Mouse (Mus musculus): ENCODE measurements around the gene Uvssa. TPM values are rescaled to one million over a fixed set of nuclear protein-coding genes. Genes with fewer than 3 reads are reported as not detected.

Gene Uvssa
- 1.9 and 2.5 TPM in 2 replicates for polyA plus RNA-seq (2021; fragmentation: Nextera tagmentation)
- long read RNA-seq, experiment 1, partial matches to known transcripts: 0 of 8 reads
- long read RNA-seq, experiment 1, other reads (novel, unspliced or antisense): 8 of 8 reads
- long read RNA-seq, experiment 2, partial matches to known transcripts: 0 of 11 reads
- long read RNA-seq, experiment 2, other reads (novel, unspliced or antisense): 11 of 11 reads

DNA sequence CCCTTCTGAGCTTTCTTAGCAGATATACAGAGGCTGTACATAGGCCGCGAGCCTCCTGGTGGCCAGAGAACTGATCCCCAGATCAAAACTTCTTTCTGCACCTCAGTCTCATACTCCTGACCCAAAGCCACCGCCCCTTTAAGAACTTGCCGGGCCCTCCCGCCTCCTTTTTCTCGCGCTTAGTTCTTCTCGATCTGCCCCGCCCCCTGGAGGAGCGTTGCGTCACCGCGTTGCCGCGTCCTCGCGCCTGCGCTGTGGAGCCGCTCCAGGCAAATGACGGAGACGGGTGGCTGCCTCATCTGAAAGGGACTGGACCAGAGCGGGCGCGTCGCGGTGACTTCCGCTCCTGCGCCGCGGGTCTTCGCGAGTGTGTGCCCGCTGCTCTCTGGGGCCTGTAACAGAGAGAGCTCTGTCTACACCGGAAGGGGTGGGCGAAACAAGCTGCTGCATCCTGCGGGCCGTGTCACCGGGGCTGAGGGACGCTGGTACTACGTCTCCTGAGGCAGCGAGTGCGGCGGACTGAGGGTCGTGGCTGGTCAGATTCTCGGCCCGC, at the start of gene Uvssa:
Gene Uvssa, plus strand, starts transcription at position 248 of the 553 bp plus-strand sequence.

DNA sequence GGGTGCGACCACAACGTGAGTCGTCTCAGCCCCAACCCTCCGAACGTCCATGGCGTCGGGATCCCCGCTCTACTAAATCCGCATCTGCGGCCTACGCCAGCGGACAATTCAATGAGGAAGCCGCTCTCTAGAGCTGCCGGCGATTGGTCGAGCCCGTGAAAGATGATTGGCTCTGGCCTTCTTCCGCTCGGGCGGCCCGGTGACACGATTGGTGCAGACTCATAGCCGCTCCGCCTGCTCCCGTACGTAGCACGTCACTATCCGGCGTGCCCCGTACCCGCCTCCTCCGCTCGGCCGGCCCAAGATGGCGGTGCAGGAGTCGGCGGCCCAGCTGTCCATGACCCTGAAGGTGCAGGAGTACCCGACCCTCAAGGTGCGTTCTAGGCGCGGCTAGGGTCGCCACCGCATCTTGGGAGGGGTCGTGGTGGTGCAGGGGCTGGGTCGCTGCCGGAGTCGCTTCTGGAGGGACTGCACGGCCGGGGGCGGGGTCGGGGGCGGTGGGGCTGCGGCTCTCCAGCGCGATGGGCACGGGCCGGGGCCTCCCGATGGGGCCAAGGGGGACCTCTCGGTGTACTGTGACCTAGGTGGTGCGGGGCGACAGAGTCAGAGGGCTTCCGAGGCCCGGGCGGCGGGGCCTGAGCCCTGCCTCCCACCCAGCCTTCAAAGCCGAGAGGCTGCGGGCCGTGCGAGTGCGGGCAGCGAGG, 42.9 kb upstream of the Uvssa start, which contains the start of gene Maea:
Gene Maea, plus strand, starts transcription at position 237 of the 704 bp plus-strand sequence.

DNA sequence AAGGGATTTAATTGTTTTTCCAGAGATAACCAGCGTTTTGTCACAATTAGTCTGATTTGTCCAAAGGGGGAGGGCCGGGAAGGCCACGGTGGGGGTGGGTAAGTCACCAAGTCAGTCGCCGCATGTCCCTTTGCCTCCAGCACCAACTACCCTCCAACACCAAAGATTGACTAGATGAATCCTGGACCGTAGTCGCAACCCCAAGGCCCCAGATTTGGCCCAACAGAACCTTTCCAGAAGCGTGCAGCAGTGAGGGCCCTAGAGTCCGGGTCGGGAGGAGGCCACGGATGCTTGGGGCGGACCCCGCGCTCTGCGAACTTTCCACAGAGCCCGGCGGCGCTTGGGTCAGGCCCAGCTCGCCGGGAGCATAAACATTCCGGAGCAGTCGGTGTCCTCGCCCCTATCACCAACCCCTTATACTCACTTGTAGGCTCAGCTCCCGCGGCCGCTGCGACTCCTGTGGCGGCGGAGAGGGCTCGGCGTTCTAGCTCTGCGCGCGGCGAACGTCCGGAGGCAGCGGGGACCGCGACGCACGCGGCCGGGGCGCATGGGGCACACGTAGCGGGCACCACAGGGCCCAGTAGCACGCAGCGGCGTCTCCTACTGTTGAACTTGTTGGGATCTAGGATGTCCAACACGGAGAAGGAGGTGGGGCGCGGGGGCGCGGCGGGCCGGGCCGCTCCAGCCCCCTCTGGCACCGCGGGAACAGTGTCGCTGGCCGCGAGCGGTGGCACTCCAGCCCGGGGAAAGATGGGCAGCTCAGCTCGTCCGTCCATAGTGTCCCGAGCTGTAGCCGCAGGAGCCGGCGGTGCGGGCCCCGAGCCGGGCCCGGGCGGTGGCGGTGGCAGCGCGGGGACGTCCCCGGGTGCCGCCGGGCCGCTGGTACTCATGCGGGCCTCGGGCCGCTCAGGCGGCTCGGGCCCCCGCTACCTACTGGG, 55.1 kb downstream of the Uvssa start, which contains the start of gene Nkx1-1:
Gene Nkx1-1, minus strand, starts transcription at position 776 of the 938 bp plus-strand sequence.

Other genes with a start within 250 kb of the Uvssa start
- 0.25 TPM in 1 of 2 replicates, not detected in the other for gene Spon2, start 160.1 kb upstream of the Uvssa start, polyA plus RNA-seq (2021; fragmentation: Nextera tagmentation)
- gene Ctbp1, start 103.6 kb upstream of the Uvssa start, polyA plus RNA-seq (2021; fragmentation: Nextera tagmentation): 58.7 and 347 TPM in 2 replicates
- gene Maea, start 43.0 kb upstream of the Uvssa start, polyA plus RNA-seq (2021; fragmentation: Nextera tagmentation): 90.8 and 92.0 TPM in 2 replicates
- not detected in 2 replicates for gene Nkx1-1, start 55.4 kb downstream of the Uvssa start, polyA plus RNA-seq (2021; fragmentation: Nextera tagmentation)